Mouse (Mus musculus) G1E (cell line): ENCODE measurements around the gene Igfbp1.

ENCODE experiments used
- CTCF ChIP-seq: IDR thresholded peaks from 2 replicates; pipeline ENCODE4 v1.5.1; 2012; ENCODE audit warnings: low read depth, low read length, inconsistent platforms, mixed read lengths
- GATA1 ChIP-seq: IDR thresholded peaks from 2 replicates; pipeline ENCODE4 v1.6.1; 2012; ENCODE audit warnings: borderline replicate concordance, low read length, inconsistent platforms, mixed read lengths
- GATA2 ChIP-seq: IDR thresholded peaks from 2 replicates; pipeline ENCODE4 v1.6.1; 2012; ENCODE audit warnings: low read depth, low read length, inconsistent platforms, borderline replicate concordance
- TAL1 ChIP-seq: conservative IDR thresholded peaks from 2 replicates; pipeline ENCODE4 v1.6.1; 2012; ENCODE audit warnings: low read depth, low read length, inconsistent platforms, mixed read lengths

DNA sequence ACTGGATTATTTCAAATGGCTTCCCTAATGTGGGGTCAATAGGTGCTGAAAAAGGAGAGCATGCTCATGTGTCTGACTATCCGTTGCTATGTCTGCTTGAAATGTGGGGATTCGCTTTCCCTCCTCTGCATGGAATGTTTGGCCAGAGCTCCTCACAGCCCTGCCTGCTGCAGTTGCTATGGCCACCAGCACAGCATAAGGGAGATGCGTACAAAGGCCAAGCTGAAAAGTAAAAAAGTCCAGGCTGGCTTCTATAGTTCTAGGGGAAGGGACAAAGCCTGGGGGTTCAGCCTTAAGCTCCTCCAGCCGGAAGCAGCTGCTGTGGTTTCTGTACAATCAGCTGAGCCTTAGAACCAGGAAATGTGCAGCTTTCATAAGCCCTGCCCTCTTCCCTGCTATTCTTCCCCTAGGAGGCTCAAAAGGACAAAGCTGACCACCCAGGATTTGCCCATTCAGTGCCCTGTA lies 36.9 kb upstream of the Igfbp1 start:
- TF ChIP-seq CTCF: no peak
- TF ChIP-seq GATA1: no peak
- TF ChIP-seq TAL1: no peak
- no peak for TF ChIP-seq GATA2
